Mouse (Mus musculus) lung, embryonic 14.5 days (tissue): ENCODE measurements around the gene Rasgef1b. TPM values are rescaled to one million over a fixed set of nuclear protein-coding genes. Genes with fewer than 3 reads are reported as not detected.
A peak's percentile ranks its signal among the peaks of the same experiment; 100 is the strongest.

Experiments
- ATAC-seq: fragments of 200-750 bp; cut with Nextera tagmentation; 2 replicates; pipeline ENCODE4 v1.8.0; 2017; ENCODE audit warnings: mild to moderate bottlenecking, moderate TSS enrichment, moderate library complexity; ENCODE audit not compliant: insufficient read depth
- DNase-seq: peaks from one replicate; pipeline ENCODE4 v3.0.0-alpha.2; 2015
- H3K27ac ChIP-seq: fragments of 300-500 bp; sonication (generic); 2 replicates; pipeline ENCODE4 v1.5.1; 2014; ENCODE audit warnings: low read depth, mild to moderate bottlenecking, moderate library complexity
- H3K27me3 ChIP-seq: fragments of 300-500 bp; sonication (generic); 2 replicates; pipeline ENCODE4 v1.6.1; 2014; ENCODE audit warnings: low read length, control low read depth; ENCODE audit not compliant: insufficient read depth
- H3K36me3 ChIP-seq: fragments of 300-500 bp; sonication (generic); 2 replicates; pipeline ENCODE4 v1.6.1; 2014; ENCODE audit warnings: control low read depth; ENCODE audit not compliant: insufficient read depth
- H3K4me1 ChIP-seq: fragments of 300-500 bp; sonication (generic); 2 replicates; pipeline ENCODE4 v1.6.1; 2014; ENCODE audit warnings: antibody characterized with exemption, control low read depth; ENCODE audit not compliant: insufficient read depth
- H3K4me2 ChIP-seq: fragments of 300-500 bp; sonication (generic); 2 replicates; pipeline ENCODE4 v1.6.1; 2014; ENCODE audit warnings: mild to moderate bottlenecking
- H3K4me3 ChIP-seq: fragments of 300-500 bp; sonication (generic); 2 replicates; pipeline ENCODE4 v1.5.1; 2014; ENCODE audit warnings: low read depth, low read length
- H3K9ac ChIP-seq: fragments of 300-500 bp; sonication (generic); 2 replicates; pipeline ENCODE4 v1.6.1; 2014
- H3K9me3 ChIP-seq: fragments of 300-500 bp; sonication (generic); 2 replicates; pipeline ENCODE4 v1.6.1; 2016; ENCODE audit warnings: low read depth, low read length, control low read depth
- CTCF ChIP-seq: IDR thresholded peaks from 2 replicates; pipeline ENCODE4 v1.5.1; 2016; ENCODE audit warnings: antibody characterized with exemption, low read depth
- WGBS: fragments of 180-500 bp; shearing (Covaris S2); extraction: QIAGEN DNeasy Blood & Tissue Kit; methylation state at CpG from one replicate; pipeline ENCODE4 v1.1.7; 2014; 5-methylcytosine and 5-hydroxymethylcytosine counted together
- polyA plus RNA-seq: library from polyadenylated mRNA; unstranded; fragments of >200 nt; fragmentation: Nextera tagmentation; extraction: Ambion mirVana; gene quantifications from 2 replicates; pipeline ENCODE4 v1.2.1, GENCODE M21; 2014

Rasgef1b gene
- polyA plus RNA-seq, 1 experiment from 2014 or later, result 15.9 TPM

DNA sequence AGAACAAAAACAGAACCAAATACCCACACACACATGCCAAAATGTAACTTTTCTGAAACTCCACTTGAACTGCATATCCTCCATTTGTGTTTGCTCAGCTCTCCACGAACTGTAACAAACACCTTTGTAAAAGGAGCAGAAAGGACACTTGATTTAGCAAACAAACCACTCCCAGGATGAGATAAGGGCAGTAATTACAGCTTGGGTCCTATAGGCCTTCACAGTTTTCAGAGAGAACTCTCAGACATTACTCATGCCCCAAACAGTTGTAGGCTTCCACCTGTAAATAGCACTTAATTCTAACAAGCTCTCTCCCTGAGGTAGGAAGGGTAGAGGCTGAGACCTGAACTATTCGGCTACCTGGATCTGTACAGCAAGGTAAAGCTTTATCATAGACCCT lies 309.0 kb downstream of the Rasgef1b start:
- peak; percentile 49 for DNase-seq
- Histone ChIP-seq H3K36me3 (no peaks in the 10 kb centered on the region), H3K27ac (no peak overlapping the region), H3K9me3 (no peaks in the 10 kb centered on the region), H3K4me2 (no peak overlapping the region), H3K27me3 (no peaks in the 10 kb centered on the region), H3K9ac (no peak overlapping the region), H3K4me3 (no peak overlapping the region), H3K4me1 (no peaks in the 10 kb centered on the region)
- no peak for TF ChIP-seq CTCF
- ATAC-seq, result peak; percentile 75
- 50% methylated on average over 2 of the region's 2 CpGs for WGBS

DNA sequence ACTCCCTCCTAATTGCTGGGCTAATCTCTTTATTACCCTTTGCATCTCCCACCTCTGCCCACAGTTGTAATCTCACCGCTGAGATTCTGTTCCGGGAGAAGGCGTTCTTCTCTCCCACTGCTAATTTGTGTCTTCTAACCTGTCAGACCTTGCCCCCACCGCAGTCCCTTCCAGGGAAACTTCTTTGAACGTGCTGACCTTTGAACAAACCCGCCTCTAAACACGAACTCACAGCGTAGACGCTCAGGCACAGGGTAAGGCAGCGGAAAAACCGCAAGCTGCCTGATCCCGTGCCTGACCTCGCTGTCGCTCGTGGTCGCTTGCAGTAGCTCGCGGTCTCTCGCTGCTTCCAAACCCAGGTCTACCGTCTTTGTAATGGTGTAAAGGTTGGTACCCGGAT lies 312.0 kb downstream of the Rasgef1b start:
- no peak overlapping the region for H3K27ac ChIP-seq
- no peaks in the 10 kb centered on the region for H3K36me3 ChIP-seq
- ATAC-seq (no peak), DNase-seq (no peak)
- no peak for TF ChIP-seq CTCF
- H3K27me3 ChIP-seq, result no peaks in the 10 kb centered on the region
- no peak overlapping the region for H3K9ac ChIP-seq
- WGBS, result 82% methylated on average over 21 of the region's 21 CpGs
- no peak overlapping the region for H3K4me2 ChIP-seq
- no peak overlapping the region for H3K4me3 ChIP-seq
- H3K4me1 ChIP-seq, result no peaks in the 10 kb centered on the region
- H3K9me3 ChIP-seq, result no peaks in the 10 kb centered on the region

DNA sequence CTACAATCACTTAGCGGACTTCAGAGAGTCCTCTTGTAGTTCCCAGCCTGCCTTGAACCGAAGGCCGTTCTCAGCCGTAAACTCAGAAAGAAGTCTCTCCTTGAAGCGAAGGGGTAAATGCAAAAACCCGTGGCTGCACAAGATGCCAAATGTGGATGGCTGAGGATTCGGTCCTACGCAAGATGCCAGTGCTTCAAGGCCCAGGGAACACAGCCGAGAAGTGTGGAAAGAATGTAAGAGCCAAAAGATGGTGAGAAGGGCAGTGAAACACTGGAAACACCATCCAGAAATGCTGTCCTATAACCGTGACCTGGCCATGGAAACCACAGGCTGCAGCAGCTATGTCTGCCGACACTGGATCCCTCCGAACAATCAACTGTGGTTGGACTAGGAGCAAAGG lies 313.2 kb downstream of the Rasgef1b start:
- no peak for TF ChIP-seq CTCF
- Histone ChIP-seq H3K36me3 (no peaks in the 10 kb centered on the region), H3K27ac (no peak overlapping the region), H3K4me2 (no peak overlapping the region), H3K27me3 (no peaks in the 10 kb centered on the region), H3K9ac (no peak overlapping the region), H3K9me3 (no peaks in the 10 kb centered on the region), H3K4me3 (no peak overlapping the region), H3K4me1 (no peaks in the 10 kb centered on the region)
- WGBS, result 94% methylated on average over 12 of the region's 12 CpGs
- ATAC-seq, result no peak
- no peak for DNase-seq

DNA sequence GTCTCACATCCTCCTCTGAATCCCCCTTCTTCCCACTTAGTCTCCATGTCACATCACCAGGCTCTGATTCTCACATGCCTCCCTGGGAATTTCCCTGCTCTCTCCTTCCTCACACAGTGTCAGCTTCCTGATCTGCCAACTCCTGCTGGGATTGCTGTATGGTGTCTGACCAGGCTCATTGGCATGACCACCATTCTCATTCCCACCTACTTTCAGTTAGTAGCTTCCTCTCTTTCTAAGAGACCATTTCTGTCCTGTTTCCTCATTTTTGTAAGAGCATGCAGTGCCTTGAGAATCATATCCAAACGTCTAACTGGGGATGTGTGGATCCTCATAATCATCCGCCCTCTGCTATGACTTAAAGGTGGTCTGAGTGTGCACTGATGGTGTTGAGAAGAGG lies 313.8 kb downstream of the Rasgef1b start:
- TF ChIP-seq CTCF, result no peak
- Histone ChIP-seq H3K27me3 (no peaks in the 10 kb centered on the region), H3K4me3 (no peak overlapping the region), H3K27ac (no peak overlapping the region), H3K9me3 (no peaks in the 10 kb centered on the region), H3K36me3 (no peaks in the 10 kb centered on the region), H3K9ac (no peak overlapping the region), H3K4me1 (no peaks in the 10 kb centered on the region), H3K4me2 (no peak overlapping the region)
- ATAC-seq (no peak), DNase-seq (no peak)
- 83% methylated on average over 2 of the region's 2 CpGs for WGBS

DNA sequence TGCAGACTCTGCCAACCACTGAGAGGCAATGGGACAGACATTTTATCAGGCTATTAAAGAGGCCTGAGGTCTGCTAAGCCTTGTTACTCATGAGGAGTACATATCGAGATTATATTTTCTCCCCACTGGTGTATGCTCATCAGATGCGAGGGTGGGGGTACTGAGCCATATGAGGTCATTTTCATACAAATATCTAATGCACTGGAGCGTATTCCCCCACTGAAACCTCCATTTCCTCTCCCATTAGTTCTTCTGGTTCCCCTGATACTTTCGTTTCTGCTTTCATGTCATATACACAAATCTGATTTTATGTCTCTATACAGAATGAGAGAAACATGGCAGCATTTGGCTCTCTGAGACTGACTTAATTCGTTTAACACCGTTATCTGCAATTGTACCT lies 314.6 kb downstream of the Rasgef1b start:
- no peak for ATAC-seq

DNA sequence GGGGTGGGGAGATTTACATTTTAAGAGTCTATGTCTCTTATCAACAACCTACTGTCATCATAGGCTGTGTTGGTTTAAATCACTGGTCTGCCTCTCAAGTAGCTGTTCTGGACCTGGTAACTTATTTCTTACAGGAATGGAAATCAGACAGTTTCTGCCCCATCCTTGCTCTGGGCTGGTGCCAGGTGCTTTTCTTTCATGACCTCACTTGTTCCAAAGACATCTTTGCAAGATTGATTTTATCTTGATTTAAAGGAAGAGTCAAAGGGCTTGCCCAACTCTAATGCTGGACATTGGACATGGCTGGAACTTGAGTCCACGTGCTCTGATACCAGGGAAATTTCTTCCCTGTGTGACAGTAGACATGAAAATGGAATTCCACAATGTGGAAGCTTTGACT lies 315.0 kb downstream of the Rasgef1b start:
- Histone ChIP-seq H3K4me2 (no peak overlapping the region), H3K27me3 (no peaks in the 10 kb centered on the region), H3K27ac (no peak overlapping the region), H3K9ac (no peak overlapping the region), H3K4me1 (no peaks in the 10 kb centered on the region), H3K4me3 (no peak overlapping the region), H3K36me3 (no peaks in the 10 kb centered on the region), H3K9me3 (no peaks in the 10 kb centered on the region)
- ATAC-seq (no peak), DNase-seq (no peak)
- WGBS, result 71% methylated on average over 1 of the region's 1 CpGs
- no peak for TF ChIP-seq CTCF

More for the DNA sequence above, 314.6 kb downstream of the Rasgef1b start:
- Histone ChIP-seq H3K27me3 (no peaks in the 10 kb centered on the region), H3K36me3 (no peaks in the 10 kb centered on the region), H3K27ac (no peak overlapping the region), H3K4me2 (no peak overlapping the region), H3K4me1 (no peaks in the 10 kb centered on the region), H3K9me3 (no peaks in the 10 kb centered on the region), H3K4me3 (no peak overlapping the region), H3K9ac (no peak overlapping the region)
- no peak for DNase-seq
- no peak for TF ChIP-seq CTCF
- WGBS, result 87% methylated on average over 6 of the region's 6 CpGs

DNA sequence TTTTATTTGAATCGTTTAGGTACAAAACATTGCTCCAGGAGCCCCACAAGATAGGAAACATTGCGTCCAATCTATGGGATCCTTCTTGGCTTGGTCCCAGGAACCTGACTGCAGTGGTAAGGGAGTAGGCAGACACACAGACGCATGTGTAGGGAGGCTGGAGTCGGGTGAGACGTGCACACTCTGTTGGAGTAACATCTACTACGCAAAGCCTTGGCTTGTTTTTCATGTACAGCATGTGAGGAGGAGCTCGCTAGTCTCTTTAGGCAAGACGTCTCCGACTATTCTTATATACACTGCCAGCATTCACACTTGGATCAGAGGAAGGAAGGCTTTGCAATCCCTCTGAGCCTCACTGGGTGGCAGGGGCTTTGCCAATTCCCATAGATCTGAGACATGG lies 315.5 kb downstream of the Rasgef1b start:
- TF ChIP-seq CTCF, result no peak

More for the DNA sequence above, 315.5 kb downstream of the Rasgef1b start:
- H3K9me3 ChIP-seq, result no peaks in the 10 kb centered on the region
- H3K9ac ChIP-seq, result no peak overlapping the region
- H3K4me3 ChIP-seq, result no peak overlapping the region
- no peak overlapping the region for H3K27ac ChIP-seq
- H3K36me3 ChIP-seq, result no peaks in the 10 kb centered on the region
- no peak overlapping the region for H3K4me2 ChIP-seq
- H3K27me3 ChIP-seq, result no peaks in the 10 kb centered on the region
- DNase-seq, result no peak
- no peak for ATAC-seq
- no peaks in the 10 kb centered on the region for H3K4me1 ChIP-seq
- WGBS, result 84% methylated on average over 9 of the region's 9 CpGs
